Mouse (Mus musculus) kidney, adult 10 weeks (tissue): ENCODE data around the gene Mtf1. TPM values are rescaled to one million over a fixed set of nuclear protein-coding genes. Genes with fewer than 3 reads are reported as not detected.

Source experiments
- polyA plus RNA-seq: library from polyadenylated mRNA; stranded (reverse); fragments of 350-450 nt; fragmentation: Illumina TruSeq; extraction: RNeasy Lipid Tissue Mini Kit (QIAGEN cat#74804); gene quantifications from one replicate; pipeline ENCODE4 v1.2.3, GENCODE M21; 2014; ENCODE audit warnings: low read depth, low replicate concordance

Gene Mtf1
- 12.0 TPM for polyA plus RNA-seq

DNA sequence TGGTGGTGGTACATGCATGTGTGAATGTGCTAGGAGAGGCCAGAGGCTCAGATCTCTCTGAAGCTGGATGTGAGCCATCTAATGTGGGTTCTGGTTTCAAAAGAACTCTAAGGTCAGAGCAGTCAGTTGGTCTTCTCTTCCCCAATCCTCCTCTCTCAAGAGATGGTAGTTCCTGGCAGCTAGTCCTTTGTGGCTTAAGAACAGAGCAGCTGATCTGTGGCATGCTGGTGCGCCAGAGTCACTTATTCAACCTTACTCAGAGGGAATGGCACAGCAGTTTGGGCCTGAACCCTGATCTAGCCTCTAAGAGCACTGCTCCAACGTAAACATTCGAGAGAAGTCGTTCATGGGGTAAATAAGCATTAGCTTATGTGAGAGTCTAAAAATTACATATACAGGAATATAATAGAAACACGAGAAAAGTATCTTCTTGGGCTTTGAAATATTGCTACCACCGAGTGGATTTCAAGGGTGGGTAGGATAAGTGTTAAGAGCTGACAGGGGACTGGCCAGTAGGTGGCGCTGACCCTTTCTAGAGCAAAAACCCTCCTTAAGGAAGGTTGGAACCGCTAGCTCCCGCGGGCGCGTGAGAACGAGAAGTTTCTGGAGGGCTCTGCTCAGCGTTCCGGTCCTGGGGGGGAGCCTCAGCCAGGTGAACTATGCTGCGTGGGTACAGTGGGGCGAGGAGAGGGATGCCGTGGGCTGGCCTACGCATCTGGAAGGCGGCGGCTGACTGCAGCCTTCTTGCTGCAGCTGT, at the start of gene Mtf1:
Gene Mtf1 (plus strand): TSS at position 553 of the 757 bp plus-strand sequence.

DNA sequence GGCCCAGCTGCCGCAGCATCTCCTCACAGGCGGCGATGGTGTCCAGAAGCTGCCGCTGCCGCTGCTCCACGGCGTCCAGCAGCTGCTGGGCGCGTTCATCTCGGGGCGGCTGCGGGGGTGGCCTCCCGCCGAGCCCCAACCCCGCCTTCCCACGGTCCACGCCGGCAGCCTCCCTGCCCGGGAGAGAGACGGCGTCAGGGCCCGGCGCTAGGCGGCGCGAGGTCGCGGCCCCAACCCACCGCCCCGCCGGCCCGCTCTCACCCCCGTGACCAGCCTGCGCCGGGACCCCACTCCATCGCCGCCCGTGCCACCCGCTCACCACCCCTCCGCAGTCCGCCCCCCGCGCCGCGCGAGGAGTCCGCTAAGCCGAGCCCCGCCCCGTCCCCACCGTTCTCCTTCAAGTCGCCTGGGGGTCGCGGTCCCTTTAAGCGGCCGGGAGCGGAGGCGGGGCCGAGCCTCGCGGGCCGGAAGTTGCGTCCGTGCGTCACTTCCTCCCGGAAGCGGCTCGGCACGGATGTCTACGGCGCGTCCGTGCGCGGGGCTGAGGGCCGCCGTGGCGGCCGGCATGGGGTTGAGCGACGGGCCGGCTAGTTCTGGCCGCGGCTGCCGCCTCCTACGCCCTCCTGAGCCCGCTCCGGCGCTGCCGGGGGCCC, 48.5 kb downstream of the Mtf1 start, which contains the start of gene Yrdc:
Gene Yrdc (plus strand): TSS at position 419 of the 653 bp plus-strand sequence.

DNA sequence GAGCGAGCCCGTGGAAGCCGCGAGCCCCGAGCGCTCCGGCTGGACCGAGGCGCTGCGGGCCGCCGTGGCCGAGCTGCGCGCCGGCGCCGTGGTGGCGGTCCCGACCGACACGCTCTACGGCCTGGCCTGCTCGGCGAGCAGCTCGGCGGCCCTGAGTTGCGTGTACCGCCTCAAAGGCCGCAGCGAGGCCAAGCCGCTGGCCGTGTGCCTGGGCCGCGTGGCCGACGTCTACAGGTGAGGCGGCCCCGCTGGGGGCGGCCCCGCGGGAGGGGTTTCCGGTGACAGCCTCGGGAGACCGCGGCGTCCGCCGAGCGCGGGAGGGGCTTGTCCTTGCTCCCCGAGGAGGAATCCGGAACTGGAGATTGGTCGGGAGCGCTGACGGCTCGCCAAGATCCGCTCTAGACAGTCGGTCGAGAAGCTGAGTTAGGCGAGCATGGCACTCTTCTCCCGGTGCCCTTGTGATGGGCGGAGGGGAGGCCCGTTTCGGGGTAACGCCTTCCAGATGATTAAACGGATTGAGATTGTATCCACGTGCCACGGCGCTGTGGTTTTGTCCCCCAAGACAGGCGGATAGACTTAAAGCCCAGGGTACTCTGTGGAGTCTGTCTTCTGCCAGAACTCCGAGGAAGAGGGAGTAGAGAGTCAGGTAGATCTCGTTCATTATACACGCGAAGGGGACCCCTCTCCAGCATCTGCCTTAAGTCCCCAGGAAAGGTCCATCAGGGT, 49.2 kb downstream of the Mtf1 start, which contains the start of gene 1110065P20Rik:
Gene 1110065P20Rik (minus strand): TSS at position 264 of the 726 bp plus-strand sequence.

GRCm38 (mm10) chr4:124861283-124862188, 59.6 kb downstream of the Mtf1 start, which contains the start of gene Maneal:
Gene Maneal, minus strand, starts transcription at chr4:124862171.

GRCm38 (mm10) chr4:124880599-124880998, 78.7 kb downstream of the Mtf1 start, which contains the start of gene Epha10:
Gene Epha10, plus strand, starts transcription at chr4:124880899.

Other genes with a start within 250 kb of the Mtf1 start
- gene 3100002H09Rik, start 191.3 kb upstream of the Mtf1 start, polyA plus RNA-seq: not detected
- gene Pou3f1, start 145.3 kb upstream of the Mtf1 start, polyA plus RNA-seq: not detected
- 46.5 TPM for gene Utp11, start 108.5 kb upstream of the Mtf1 start, polyA plus RNA-seq
- 0.28 TPM for gene Fhl3, start 101.4 kb upstream of the Mtf1 start, polyA plus RNA-seq
- 31.2 TPM for gene Sf3a3, start 87.3 kb upstream of the Mtf1 start, polyA plus RNA-seq
- 31.6 TPM for gene Inpp5b, start 60.3 kb upstream of the Mtf1 start, polyA plus RNA-seq
- gene Yrdc, start 48.6 kb downstream of the Mtf1 start, polyA plus RNA-seq: 19.3 TPM
- gene 1110065P20Rik, start 49.1 kb downstream of the Mtf1 start, polyA plus RNA-seq: 1.7 TPM
- not detected for gene Maneal, start 60.1 kb downstream of the Mtf1 start, polyA plus RNA-seq
- not detected for gene Epha10, start 78.8 kb downstream of the Mtf1 start, polyA plus RNA-seq
- gene 9930104L06Rik, start 134.9 kb downstream of the Mtf1 start, polyA plus RNA-seq: 5.0 TPM
- 1.3 TPM for gene Cdca8, start 137.2 kb downstream of the Mtf1 start, polyA plus RNA-seq
- gene Rspo1, start 184.3 kb downstream of the Mtf1 start, polyA plus RNA-seq: 0.57 TPM
- gene Gnl2, start 214.5 kb downstream of the Mtf1 start, polyA plus RNA-seq: 44.1 TPM